Mouse (Mus musculus) embryo, embryonic 9.5 days (tissue): ENCODE results near the gene Acot13.
"Not testable (repeated sequence)": the region's sequence is repeated elsewhere in the genome, so short reads cannot be mapped to it uniquely, and the experiment has no call there.

ENCODE experiments used
- DNase-seq: peaks from one replicate; pipeline ENCODE4 v3.0.0-alpha.2; 2017; ENCODE audit errors: extremely low spot score

Gene Acot13

DNA sequence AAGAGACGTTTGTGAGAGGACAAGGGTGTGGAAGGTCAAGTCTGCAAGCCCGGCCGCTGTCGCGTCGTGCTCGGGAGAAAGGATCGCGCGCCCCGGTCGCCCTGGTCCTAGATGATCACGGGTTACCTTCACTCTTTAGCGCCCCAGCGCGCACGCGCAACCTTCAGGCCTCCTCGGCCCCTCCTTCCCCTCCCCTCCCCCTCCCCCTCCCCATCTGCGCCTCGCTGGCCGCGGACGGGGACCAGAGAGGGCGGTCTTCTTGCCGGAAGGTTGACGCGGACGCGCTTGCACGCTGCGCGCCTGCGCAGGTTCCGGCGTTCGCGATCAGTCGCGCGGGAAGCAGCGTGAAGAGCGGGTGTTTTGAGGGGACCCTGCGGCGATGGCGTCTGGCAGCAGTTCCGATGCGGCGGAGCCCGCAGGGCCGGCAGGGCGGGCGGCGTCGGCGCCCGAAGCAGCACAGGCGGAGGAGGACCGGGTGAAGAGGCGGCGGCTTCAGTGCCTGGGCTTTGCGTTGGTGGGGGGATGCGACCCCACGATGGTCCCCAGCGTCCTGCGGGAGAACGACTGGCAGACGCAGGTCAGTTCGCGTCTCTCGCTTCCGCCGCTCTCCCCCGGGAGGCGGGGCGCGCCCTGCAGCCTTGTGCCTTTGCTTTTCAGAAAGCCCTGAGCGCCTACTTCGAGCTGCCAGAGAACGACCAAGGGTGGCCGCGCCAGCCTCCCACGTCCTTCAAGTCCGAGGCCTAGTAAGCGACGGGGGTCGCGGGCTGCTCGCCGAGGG, at the start of gene Acot13, which contains the start of gene Tdp2:
Acot13 (minus strand) TSS at position 188 of the 778 bp plus-strand sequence.
Tdp2 (plus strand) TSS at position 327 of the 778 bp plus-strand sequence.
- peak; percentile 99 for DNase-seq

GRCm38 (mm10) chr13:24880704-24881103, 49.4 kb upstream of the Acot13 start:
- DNase-seq, result no peak

- no peak for DNase-seq
Measured at GRCm38 (mm10) chr13:24880208-24880607, 48.9 kb upstream of the Acot13 start.

GRCm38 (mm10) chr13:24879359-24880040, 48.2 kb upstream of the Acot13 start:
- no peak for DNase-seq

GRCm38 (mm10) chr13:24868233-24868632, 36.9 kb upstream of the Acot13 start:
- DNase-seq, result no peak

GRCm38 (mm10) chr13:24867789-24868188, 36.4 kb upstream of the Acot13 start:
- no peak for DNase-seq

- DNase-seq, result no peak
Measured at GRCm38 (mm10) chr13:24866430-24867402, 35.4 kb upstream of the Acot13 start.

DNA sequence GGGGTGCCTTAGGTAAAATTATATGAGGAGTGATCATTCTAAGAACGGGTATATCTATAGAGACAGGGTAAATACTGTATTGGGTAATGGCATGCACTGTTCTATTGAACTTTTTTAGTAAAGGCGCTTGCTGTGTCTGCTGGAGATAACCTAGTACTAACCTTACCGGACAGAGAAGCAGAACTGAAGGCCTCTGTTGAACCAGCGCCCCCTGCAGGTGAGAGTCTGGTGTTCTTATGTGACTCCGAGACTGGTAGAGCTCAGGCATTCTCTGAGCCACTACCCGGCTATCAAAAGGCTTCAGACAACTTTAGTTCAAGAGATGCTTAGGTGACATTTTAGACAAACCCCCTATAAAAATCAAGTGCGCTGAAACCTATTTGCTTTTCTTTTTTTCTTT, 31.2 kb upstream of the Acot13 start:
- peak; percentile 17 for DNase-seq

- DNase-seq, result no peak
Measured at GRCm38 (mm10) chr13:24862021-24862420, 30.7 kb upstream of the Acot13 start.

DNA sequence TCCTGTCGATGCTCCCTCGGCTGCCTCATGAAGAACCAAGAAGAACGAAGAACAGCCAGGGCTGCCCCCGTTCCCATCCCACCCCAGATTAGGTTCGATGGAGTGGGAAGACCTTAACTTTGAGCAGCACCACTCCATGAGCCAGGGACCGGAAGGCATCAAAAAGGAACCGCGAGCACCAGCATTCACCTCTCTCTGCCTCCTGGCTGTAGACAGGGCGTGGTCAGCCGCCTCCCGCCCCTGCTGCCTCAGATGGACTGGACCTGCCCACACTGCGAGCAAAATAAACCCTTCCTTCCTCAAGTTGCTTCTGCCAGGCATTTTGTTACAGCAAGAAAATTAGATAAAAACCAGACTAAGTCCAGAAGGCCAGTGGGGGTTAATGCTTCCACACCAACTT, 29.7 kb upstream of the Acot13 start:
- DNase-seq, result no peak

GRCm38 (mm10) chr13:24859115-24859514, 27.8 kb upstream of the Acot13 start:
- no peak for DNase-seq

DNA sequence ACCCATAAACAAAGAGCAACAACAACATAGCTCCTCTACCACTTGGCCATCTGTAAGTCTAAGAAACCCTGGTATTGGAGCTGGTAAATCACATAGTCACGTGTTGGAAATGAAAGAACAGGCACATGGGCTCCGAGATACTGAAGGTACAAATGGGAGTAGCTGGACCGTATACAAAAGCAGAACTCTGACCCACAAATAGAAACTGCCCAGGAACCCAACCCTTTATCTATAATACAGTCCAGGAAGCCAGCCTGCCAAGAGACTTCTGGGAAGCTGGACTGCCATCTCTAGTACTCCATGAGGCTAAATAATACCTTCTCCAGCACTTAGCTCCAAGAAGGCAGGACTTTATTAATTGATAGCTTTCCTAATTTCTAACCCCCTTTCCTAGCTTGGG, 21.2 kb upstream of the Acot13 start:
- DNase-seq, result no peak

DNA sequence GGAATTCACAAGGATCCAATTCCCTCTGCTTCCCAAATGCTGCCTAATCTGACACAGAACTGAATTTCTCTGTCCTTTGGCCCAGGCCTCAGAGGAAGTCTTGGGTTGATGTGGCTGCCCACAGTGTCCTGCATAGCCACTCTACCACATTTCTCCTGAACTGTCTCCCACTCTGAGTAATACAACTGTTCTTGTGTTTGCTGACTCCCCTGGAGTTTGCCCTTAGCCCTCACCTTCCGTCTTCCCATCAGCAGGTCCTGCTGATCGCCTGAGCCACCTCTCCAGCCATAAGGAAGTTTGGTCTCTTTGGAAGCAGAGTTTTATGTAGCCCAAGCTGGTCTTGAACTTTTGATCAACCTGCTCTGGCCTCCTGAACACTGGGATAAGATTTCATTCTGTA, 20.6 kb upstream of the Acot13 start:
- DNase-seq, result no peak

DNA sequence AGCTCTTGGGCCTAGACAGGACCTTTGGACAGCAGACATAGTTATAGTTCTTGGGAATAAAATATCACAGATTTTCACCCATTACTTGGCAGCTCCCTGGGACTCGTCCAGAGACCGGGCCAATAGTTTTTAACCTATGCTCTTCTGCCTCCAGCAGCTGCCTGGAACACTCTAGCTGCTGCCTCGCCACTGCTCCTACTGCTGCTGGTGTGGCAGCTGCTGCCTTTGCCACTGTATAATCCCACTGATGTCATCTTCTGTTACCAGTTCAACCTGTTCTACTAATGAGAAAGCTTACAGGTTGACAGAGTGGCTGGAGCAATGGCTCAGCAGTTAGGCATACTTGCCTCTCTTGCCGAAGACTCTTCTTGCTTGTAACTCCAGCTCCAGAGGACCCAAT, 18.0 kb upstream of the Acot13 start:
- no peak for DNase-seq

GRCm38 (mm10) chr13:24844983-24845955, 13.9 kb upstream of the Acot13 start, which contains the start of gene D130043K22Rik:
TSS of gene D130043K22Rik (plus strand) at chr13:24845135.
- peak; percentile 72 for DNase-seq

DNA sequence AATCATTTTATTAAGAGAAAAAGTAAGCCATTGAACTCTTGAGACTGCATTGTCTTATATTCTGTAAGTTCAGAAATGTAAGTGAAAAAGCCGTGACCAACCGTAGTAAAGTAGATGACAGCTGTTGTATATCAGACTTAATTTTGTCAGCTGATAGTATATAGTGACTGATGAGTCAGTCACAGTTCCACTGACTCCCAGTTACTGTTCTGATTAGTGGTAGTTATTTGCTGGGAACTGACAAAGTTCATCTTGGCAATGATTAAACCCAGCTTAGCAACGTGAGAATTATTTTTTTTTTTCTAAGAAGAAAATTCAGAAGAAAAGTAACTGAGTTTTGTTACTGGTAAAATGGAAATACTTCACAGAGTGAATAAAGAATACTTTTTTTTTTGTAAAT, 10.4 kb upstream of the Acot13 start:
- no peak for DNase-seq

DNA sequence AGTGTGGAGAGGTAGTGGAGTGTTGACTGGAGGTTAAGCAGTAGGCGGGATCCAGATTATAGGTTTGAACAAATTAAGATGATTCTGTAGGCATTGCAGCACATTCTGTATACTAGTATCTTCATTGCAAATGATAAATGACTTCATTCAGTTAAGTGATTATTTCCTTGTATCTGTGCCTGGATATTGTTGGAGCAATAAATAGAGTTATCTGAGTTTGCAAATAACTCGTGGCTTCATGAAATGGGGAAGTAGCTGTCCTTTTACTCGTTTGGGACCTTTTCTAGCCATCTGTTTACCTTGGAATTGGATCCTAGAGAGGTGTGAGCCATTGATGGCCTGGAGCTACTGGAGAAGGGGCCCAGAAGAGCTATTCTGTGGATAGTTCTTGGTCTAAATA, 8.5 kb upstream of the Acot13 start:
- no peak for DNase-seq

- DNase-seq, result not testable (repeated sequence)
Measured at GRCm38 (mm10) chr13:24837765-24838164, 6.4 kb upstream of the Acot13 start.

GRCm38 (mm10) chr13:24832811-24833155, 1.4 kb upstream of the Acot13 start:
- no peak for DNase-seq

GRCm38 (mm10) chr13:24832131-24832810, 931 bp upstream of the Acot13 start:
- DNase-seq, result no peak
